Mouse (Mus musculus): ENCODE data around the gene Clba1.

DNA sequence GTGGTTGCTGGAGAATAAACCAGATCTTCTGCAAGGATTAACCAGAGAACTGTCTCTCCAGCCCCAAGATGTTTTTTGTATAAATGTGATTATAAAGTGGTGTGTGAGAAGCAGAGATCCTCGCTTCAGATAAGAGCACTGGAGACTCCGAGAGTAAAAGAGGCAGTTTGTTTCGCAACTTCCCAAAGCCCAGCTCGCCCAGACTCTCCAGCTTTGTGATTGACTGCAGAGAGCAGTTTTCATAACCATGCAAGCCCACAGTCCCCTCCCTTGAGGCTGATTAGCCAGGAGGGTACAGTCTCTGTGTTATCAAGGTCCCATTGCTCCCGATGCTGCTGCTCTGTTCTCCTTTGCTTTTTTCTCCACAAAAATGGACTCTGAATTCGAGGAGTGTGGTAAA lies 24.8 kb downstream of the Clba1 start:
- TF ChIP-seq POLR2A (IDR thresholded peaks at IDR 0.05; ENCODE audit: control insufficient read depth in 1 of 2, insufficient read depth in 1 of 2, low read depth in 1 of 2, low read length in 2 of 2, poor library complexity in 1 of 2) (no peak), BHLHE40 (IDR thresholded peaks at IDR 0.05; ENCODE audit: borderline replicate concordance, low read depth, low read length) (no peak), CTCF (IDR thresholded peaks at IDR 0.05 in 2 of 3, conservative IDR thresholded peaks at IDR 0.05 in 1 of 3; ENCODE audit: control insufficient read depth in 1 of 3, insufficient read depth in 1 of 3, low read depth in 2 of 3, low read length in 3 of 3, poor library complexity in 1 of 3, severe bottlenecking in 1 of 3) (no peak), JUND (IDR thresholded peaks at IDR 0.05; ENCODE audit: low read depth, low read length) (no peak), KAT2A (conservative IDR thresholded peaks at IDR 0.05; ENCODE audit: low read depth, low read length) (no peak), MAFK (IDR thresholded peaks at IDR 0.05; ENCODE audit: borderline replicate concordance, low read depth, low read length) (no peak)

Data from MEL (cell line).